Mouse (Mus musculus): Measurements from ENCODE around the gene Adamts18. TPM values are rescaled to one million over a fixed set of nuclear protein-coding genes. Genes with fewer than 3 reads are reported as not detected.

Adamts18 gene
- polyA plus RNA-seq, 1 experiment from 2014 or later: 2.8 TPM

- Histone ChIP-seq H3K4me1 (replicated peaks) (no peaks in the 10 kb centered on the region), H3K9ac (no peak overlapping the region), H3K27me3 (no peaks in the 10 kb centered on the region), H3K4me3 (no peak overlapping the region), H3K4me2 (no peak overlapping the region), H3K9me3 (no peaks in the 10 kb centered on the region), H3K36me3 (no peaks in the 10 kb centered on the region), H3K27ac (replicated peaks) (no peak overlapping the region)
- WGBS: 89% methylated on average over 12 of the region's 12 CpGs
- ATAC-seq (ENCODE audit: low FRiP score, low read depth): no peak
These were observed 11.5 kb upstream of the Adamts18 start for GRCm38 (mm10) chr8:113859890-113860683.

GRCm38 (mm10) chr8:113858801-113859200 is 10.3 kb upstream of the Adamts18 start:
- Histone ChIP-seq H3K4me1 (replicated peaks) (no peaks in the 10 kb centered on the region), H3K9me3 (no peaks in the 10 kb centered on the region), H3K4me2 (no peak overlapping the region), H3K4me3 (no peak overlapping the region), H3K27ac (replicated peaks) (no peak overlapping the region), H3K36me3 (no peaks in the 10 kb centered on the region), H3K9ac (no peak overlapping the region), H3K27me3 (no peaks in the 10 kb centered on the region)
- WGBS: 59% methylated on average over 7 of the region's 7 CpGs
- no peak for ATAC-seq (ENCODE audit: low FRiP score, low read depth)

GRCm38 (mm10) chr8:113854622-113855293 is 6.2 kb upstream of the Adamts18 start:
- no peak overlapping the region for H3K4me3 ChIP-seq
- no peak overlapping the region for H3K27ac ChIP-seq (replicated peaks)
- 75% methylated on average over 8 of the region's 8 CpGs for WGBS
- no peaks in the 10 kb centered on the region for H3K9me3 ChIP-seq
- no peaks in the 10 kb centered on the region for H3K36me3 ChIP-seq
- H3K9ac ChIP-seq: no peak overlapping the region
- H3K4me1 ChIP-seq (replicated peaks): no peaks in the 10 kb centered on the region
- H3K27me3 ChIP-seq: peaks cover 6% of the 10 kb centered on the region; the same call in 1 of the 2 replicates
- no peak overlapping the region for H3K4me2 ChIP-seq
- ATAC-seq (ENCODE audit: low FRiP score, low read depth): no peak

- Histone ChIP-seq H3K4me1 (replicated peaks) (peaks cover 3% of the 10 kb centered on the region; the same call in 1 of the 2 replicates), H3K36me3 (no peaks in the 10 kb centered on the region), H3K27me3 (peaks cover 6% of the 10 kb centered on the region; the same call in 1 of the 2 replicates), H3K9me3 (no peaks in the 10 kb centered on the region), H3K4me3 (no peak overlapping the region), H3K4me2 (no peak overlapping the region), H3K27ac (replicated peaks) (no peak overlapping the region), H3K9ac (no peak overlapping the region)
- WGBS: 72% methylated on average over 4 of the region's 4 CpGs
- no peak for ATAC-seq (ENCODE audit: low FRiP score, low read depth)
These were observed 5.2 kb upstream of the Adamts18 start for GRCm38 (mm10) chr8:113853714-113854113.

- no peaks in the 10 kb centered on the region for H3K36me3 ChIP-seq
- WGBS: 49% methylated on average over 4 of the region's 4 CpGs
- ATAC-seq (ENCODE audit: low FRiP score, low read depth): no peak
- peaks cover 8% of the 10 kb centered on the region for H3K27me3 ChIP-seq
- H3K9me3 ChIP-seq: no peaks in the 10 kb centered on the region
- H3K4me1 ChIP-seq (replicated peaks): peaks cover 20% of the 10 kb centered on the region
- H3K4me2 ChIP-seq: no peak overlapping the region
- no peak overlapping the region for H3K27ac ChIP-seq (replicated peaks)
- no peak overlapping the region for H3K4me3 ChIP-seq
- no peak overlapping the region for H3K9ac ChIP-seq
These were observed 3.1 kb upstream of the Adamts18 start for GRCm38 (mm10) chr8:113851655-113852054.

- H3K27ac ChIP-seq (replicated peaks): peak overlapping the region; percentile 79
- H3K4me2 ChIP-seq: peak overlapping the region; percentile 98
- H3K4me1 ChIP-seq (replicated peaks): peaks cover 33% of the 10 kb centered on the region
- H3K9ac ChIP-seq: peak overlapping the region; percentile 67
- ATAC-seq (ENCODE audit: low FRiP score, low read depth): peak; percentile 63
- no peaks in the 10 kb centered on the region for H3K9me3 ChIP-seq
- peaks cover 8% of the 10 kb centered on the region for H3K27me3 ChIP-seq
- H3K4me3 ChIP-seq: peak overlapping the region; percentile 63
- 0% methylated on average over 38 of the region's 50 CpGs for WGBS
- H3K36me3 ChIP-seq: no peaks in the 10 kb centered on the region
These were observed 371 bp downstream of the Adamts18 start for GRCm38 (mm10) chr8:113848081-113848652.

- Histone ChIP-seq H3K36me3 (no peaks in the 10 kb centered on the region), H3K9ac (peak overlapping the region; percentile 67), H3K27ac (replicated peaks) (peak overlapping the region; percentile 79), H3K4me1 (replicated peaks) (peaks cover 33% of the 10 kb centered on the region), H3K9me3 (no peaks in the 10 kb centered on the region), H3K4me3 (peak overlapping the region; percentile 63), H3K27me3 (peaks cover 8% of the 10 kb centered on the region), H3K4me2 (peak overlapping the region; percentile 98)
- WGBS: 19% methylated on average over 12 of the region's 12 CpGs
- no peak; the same call in 1 of the 2 replicates for ATAC-seq (ENCODE audit: low FRiP score, low read depth)
These were observed 895 bp downstream of the Adamts18 start for GRCm38 (mm10) chr8:113847606-113848080.

GRCm38 (mm10) chr8:113846669-113847068 is 1.9 kb downstream of the Adamts18 start:
- H3K27ac ChIP-seq (replicated peaks): no peak overlapping the region
- no peaks in the 10 kb centered on the region for H3K36me3 ChIP-seq
- peak overlapping the region; percentile 98; the same call in 1 of the 2 replicates for H3K4me2 ChIP-seq
- H3K27me3 ChIP-seq: peaks cover 8% of the 10 kb centered on the region
- no peak overlapping the region for H3K9ac ChIP-seq
- 89% methylated on average over 5 of the region's 5 CpGs for WGBS
- H3K4me1 ChIP-seq (replicated peaks): peaks cover 33% of the 10 kb centered on the region
- no peak for ATAC-seq (ENCODE audit: low FRiP score, low read depth)
- H3K4me3 ChIP-seq: no peak overlapping the region
- no peaks in the 10 kb centered on the region for H3K9me3 ChIP-seq

GRCm38 (mm10) chr8:113844801-113845301 is 3.7 kb downstream of the Adamts18 start:
- Histone ChIP-seq H3K4me3 (peak overlapping the region; percentile 17; the same call in 1 of the 2 replicates), H3K9ac (no peak overlapping the region), H3K4me2 (peak overlapping the region; percentile 38), H3K4me1 (replicated peaks) (peaks cover 33% of the 10 kb centered on the region), H3K27ac (replicated peaks) (0 out of 2 replicates have a peak overlapping the region, but pooled peaks have one; percentile 7), H3K36me3 (no peaks in the 10 kb centered on the region), H3K9me3 (no peaks in the 10 kb centered on the region), H3K27me3 (peaks cover 2% of the 10 kb centered on the region; the same call in 1 of the 2 replicates)
- no peak for ATAC-seq (ENCODE audit: low FRiP score, low read depth)
- WGBS: 44% methylated on average over 20 of the region's 20 CpGs

GRCm38 (mm10) chr8:113838211-113838610 is 10.3 kb downstream of the Adamts18 start:
- no peak overlapping the region for H3K4me2 ChIP-seq
- H3K9ac ChIP-seq: no peak overlapping the region
- H3K4me1 ChIP-seq (replicated peaks): no peaks in the 10 kb centered on the region
- 44% methylated on average over 6 of the region's 6 CpGs for WGBS
- H3K9me3 ChIP-seq: no peaks in the 10 kb centered on the region
- no peak overlapping the region for H3K27ac ChIP-seq (replicated peaks)
- H3K27me3 ChIP-seq: no peaks in the 10 kb centered on the region
- no peak overlapping the region for H3K4me3 ChIP-seq
- no peak for ATAC-seq (ENCODE audit: low FRiP score, low read depth)
- no peaks in the 10 kb centered on the region for H3K36me3 ChIP-seq

- Histone ChIP-seq H3K4me3 (no peak overlapping the region), H3K27me3 (no peaks in the 10 kb centered on the region), H3K36me3 (no peaks in the 10 kb centered on the region), H3K4me2 (no peak overlapping the region), H3K27ac (replicated peaks) (no peak overlapping the region), H3K4me1 (replicated peaks) (no peaks in the 10 kb centered on the region), H3K9me3 (no peaks in the 10 kb centered on the region), H3K9ac (no peak overlapping the region)
- WGBS: 46% methylated on average over 4 of the region's 4 CpGs
- ATAC-seq (ENCODE audit: low FRiP score, low read depth): no peak
These were observed 11.0 kb downstream of the Adamts18 start for GRCm38 (mm10) chr8:113837570-113837915.

Measured in hindbrain, embryonic 15.5 days (tissue).